Mouse (Mus musculus) left cerebral cortex, adult 8-10 months (tissue): ENCODE data around the gene Dpm2. TPM values are rescaled to one million over a fixed set of nuclear protein-coding genes. Genes with fewer than 3 reads are reported as not detected.

Experiments used
- DNase-seq, 2 experiments: peaks; one replicate each; pipeline ENCODE4 v3.0.0; 2022; ENCODE audit warnings: low spot score in 2 of 2
- total RNA-seq, 4 experiments: library from RNA; stranded (reverse); gene quantifications; 2 replicates each; pipeline ENCODE4 v1.2.4; 2022

The Dpm2 gene
- total RNA-seq, 4 experiments from 2014 or later = 71.2 to 78.7 (median 72.8) TPM

DNA sequence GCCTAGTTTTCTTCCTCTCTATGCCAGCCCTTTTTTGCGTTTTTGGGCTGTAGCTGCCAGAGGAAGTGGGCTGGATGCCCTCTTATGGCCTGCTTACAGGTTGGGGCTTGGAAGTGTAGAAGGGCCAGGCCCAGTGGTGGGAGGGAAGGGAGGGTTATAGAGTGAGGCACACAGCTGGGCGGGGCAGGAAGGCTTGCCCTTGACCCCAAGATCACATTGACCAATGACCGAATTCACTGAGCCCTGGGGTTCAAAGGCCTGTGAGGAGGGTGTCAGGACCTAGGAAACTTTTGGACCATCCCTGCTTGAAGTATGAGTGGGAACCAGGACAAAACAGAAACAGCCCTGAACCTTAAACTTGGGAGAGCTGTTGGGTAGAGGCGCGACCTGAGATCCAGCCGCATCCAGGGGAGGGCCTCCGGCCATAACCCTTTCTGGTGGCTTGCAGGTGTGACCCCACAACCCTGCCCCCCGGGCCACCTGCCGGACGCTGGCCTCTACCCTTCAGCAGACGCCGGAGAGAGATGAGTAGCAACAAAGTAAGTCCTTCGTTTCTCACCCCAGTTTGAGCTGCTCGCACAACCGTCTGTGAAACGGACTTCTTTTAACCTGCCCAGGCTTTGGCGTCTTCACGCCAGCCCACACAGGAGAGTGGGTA is 38.2 kb downstream of the Dpm2 start:
- DNase-seq = no peak

DNA sequence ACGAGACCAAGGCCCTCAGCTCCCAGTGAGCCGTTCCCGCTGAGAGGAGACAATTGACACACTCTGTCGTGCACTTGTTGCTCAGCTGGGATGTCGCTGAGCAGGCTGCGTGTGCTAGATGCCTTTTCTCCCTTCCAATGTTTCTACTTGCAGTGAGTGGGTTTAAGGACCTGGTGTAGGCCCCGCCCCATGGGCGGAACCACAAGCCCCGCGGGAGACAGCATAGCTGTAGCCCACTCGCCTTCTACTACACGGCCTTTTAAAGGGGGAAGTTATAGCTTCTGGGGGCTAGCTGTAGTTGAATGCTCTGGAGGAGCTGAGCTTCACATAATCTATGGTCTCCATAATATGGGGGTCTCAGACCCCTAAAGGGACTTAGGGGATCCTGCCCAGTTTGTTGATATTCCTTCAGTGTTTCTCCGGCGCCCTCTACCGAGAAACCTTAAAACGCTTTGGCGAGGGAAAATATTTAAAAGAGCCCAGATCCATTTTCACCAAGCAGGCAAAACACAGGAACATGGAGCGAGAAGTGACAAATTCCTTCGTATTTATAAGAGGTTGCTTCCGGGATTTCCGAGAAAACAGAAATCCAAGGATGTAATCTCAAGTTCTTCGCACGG is 40.1 kb downstream of the Dpm2 start:
- no peak for DNase-seq

GRCm38 (mm10) chr2:32612274-32612673 is 41.6 kb downstream of the Dpm2 start:
- no peak for DNase-seq

GRCm38 (mm10) chr2:32617109-32617508 is 46.5 kb downstream of the Dpm2 start:
- no peak for DNase-seq

DNA sequence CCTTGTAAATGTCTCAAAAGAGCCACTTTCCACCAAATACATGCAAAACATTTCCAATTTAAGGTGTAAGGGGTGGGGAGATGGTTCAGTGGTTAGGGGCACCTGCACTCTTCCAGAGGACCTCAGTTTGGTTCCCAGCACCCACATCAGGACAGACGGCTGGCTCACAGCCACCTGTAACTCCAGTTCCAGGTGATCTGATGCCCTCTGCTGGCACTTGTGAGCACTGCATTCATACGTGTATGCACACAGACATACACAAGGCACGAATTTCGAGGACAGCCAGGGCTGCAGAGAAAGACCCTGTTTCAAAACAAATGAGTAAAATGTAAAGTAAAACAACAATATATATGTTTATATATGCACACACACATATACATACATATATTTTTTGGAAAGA is 46.9 kb downstream of the Dpm2 start:
- no peak for DNase-seq

DNA sequence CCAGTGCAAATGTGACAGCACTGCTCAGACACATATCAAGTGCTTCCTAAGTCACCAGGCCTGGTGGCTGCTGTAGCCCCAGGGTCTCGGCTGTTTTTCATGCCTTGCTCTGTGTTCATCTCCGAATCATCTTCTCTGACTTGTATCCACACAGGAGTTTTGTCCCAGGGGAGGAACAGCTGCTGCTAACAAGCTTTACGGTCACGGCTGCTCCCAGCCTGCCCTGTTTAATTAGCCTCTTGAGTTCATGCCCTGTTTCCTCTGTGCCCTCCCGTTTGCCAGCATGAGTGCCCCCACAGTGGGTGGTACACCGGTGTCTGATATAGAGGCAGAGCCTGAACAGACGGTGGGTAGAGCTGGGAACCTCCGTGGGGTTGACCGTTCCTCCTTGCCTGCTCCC is 47.4 kb downstream of the Dpm2 start:
- DNase-seq = no peak

DNA sequence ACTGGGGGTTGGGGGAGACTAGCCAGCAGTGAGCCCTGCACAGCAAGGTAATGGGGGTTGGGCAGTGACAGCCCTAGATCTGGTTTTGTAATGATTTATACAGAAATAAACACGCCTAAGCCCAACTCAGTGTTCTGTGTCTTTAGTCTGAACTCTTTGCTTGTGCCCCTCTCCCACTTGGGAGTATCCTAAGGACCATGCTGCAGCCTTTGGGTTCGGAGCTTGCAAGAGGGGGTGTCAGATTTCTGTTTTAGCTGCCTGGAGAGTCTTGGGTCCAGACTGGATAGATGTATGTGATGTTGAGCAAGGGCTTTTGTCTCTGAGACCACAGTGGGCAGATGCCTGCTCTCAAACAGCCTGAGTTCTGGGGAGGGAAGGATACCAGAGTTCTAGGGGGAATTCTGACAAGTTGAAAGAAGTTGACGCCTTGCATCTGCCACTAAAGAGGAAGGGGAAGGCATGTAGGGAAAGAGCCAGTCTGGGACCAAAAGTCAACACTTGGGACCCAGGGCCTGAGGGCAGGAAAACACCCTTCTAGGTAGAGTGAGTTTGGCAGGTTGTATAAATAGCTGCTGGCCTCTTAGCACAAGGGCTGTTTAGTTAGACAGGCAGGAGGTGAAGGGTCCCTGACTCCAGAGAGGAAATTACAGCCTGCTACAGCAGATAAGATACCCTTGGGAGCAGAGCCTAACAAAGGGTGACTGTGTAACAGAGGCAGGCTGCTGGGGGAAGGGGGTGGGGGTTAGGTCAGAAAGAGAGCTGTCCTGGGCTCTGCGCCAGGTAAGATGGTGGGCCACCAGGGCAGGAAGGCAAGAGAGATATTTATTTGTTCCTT is 50.2 kb downstream of the Dpm2 start:
- no peak for DNase-seq

DNA sequence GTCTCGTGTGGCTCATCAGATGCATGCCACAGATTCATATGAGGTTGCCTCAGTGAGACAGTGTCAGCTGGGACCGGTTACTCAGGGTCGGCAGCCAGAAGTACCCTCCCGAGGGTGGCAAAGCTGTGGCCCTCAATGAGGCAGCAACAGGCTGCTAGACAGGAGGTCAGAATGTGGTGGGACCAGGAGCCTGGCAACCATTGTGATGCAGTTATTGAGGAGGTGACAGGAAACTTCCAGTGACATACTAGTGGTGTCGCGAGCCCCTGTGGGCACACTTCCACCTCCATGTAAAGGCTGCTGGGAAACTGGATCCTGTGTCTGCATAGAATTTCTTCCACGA is 50.8 kb downstream of the Dpm2 start, which contains the start of gene Ak1:
Gene Ak1, plus strand, starts transcription at position 242 of the 343 bp plus-strand sequence.
- no peak for DNase-seq

Other genes with a start within 250 kb of the Dpm2 start
- 10 to 100 TPM; 65.8 to 82.5 (median 75.7) TPM for gene Ciz1, start 218.5 kb upstream of the Dpm2 start, total RNA-seq
- 1,000 to 10,000 TPM; 1,127 to 1,189 (median 1,146) TPM for gene Dnm1, start 217.5 kb upstream of the Dpm2 start, total RNA-seq
- 100 to 1,000 TPM; 226 to 280 (median 259) TPM for gene 1110008P14Rik, start 188.9 kb upstream of the Dpm2 start, total RNA-seq
- gene Lcn2, start 182.6 kb upstream of the Dpm2 start, total RNA-seq = under 1 TPM; 0.50 to 0.81 (median 0.63) TPM
- 10 to 100 TPM; 46.9 to 51.4 (median 49.9) TPM for gene Ptges2, start 175.0 kb upstream of the Dpm2 start, total RNA-seq
- gene Naif1, start 120.4 kb upstream of the Dpm2 start, total RNA-seq = 1 to 10 TPM; 3.8 to 4.1 (median 3.9) TPM
- gene Slc25a25, start 119.4 kb upstream of the Dpm2 start, total RNA-seq = 10 to 100 TPM; 56.5 to 66.1 (median 60.9) TPM
- gene Fam102a, start 35.5 kb upstream of the Dpm2 start, total RNA-seq = 10 to 100 TPM; 69.0 to 78.6 (median 70.5) TPM
- 10 to 100 TPM in 2 of 4 experiments, 1 to 10 TPM in 2; 9.3 to 11.0 (median 10.0) TPM for gene Pip5kl1, start 3.9 kb downstream of the Dpm2 start, total RNA-seq
- gene 9430097D07Rik, start 4.8 kb downstream of the Dpm2 start, total RNA-seq = 1 to 10 TPM in 2 of 4 experiments, under 1 TPM in 2; 0.84 to 2.4 (median 1.1) TPM
- gene St6galnac4, start 16.2 kb downstream of the Dpm2 start, total RNA-seq = 10 to 100 TPM; 33.9 to 36.5 (median 34.8) TPM
- gene St6galnac6, start 28.9 kb downstream of the Dpm2 start, total RNA-seq = 100 to 1,000 TPM; 110 to 142 (median 119) TPM
- gene Ak1, start 50.9 kb downstream of the Dpm2 start, total RNA-seq = 100 to 1,000 TPM; 143 to 158 (median 151) TPM
- gene Eng, start 75.7 kb downstream of the Dpm2 start, total RNA-seq = 10 to 100 TPM; 19.5 to 22.0 (median 21.4) TPM
- gene Fpgs, start 133.3 kb downstream of the Dpm2 start, total RNA-seq = 10 to 100 TPM in 1 of 4 experiments, 1 to 10 TPM in 3; 6.8 to 11.9 (median 9.1) TPM
- gene Cdk9, start 142.2 kb downstream of the Dpm2 start, total RNA-seq = 100 to 1,000 TPM in 2 of 4 experiments, 10 to 100 TPM in 2; 95.8 to 114 (median 105) TPM
- 10 to 100 TPM; 29.5 to 37.8 (median 33.5) TPM for gene Sh2d3c, start 150.2 kb downstream of the Dpm2 start, total RNA-seq
- 1 to 10 TPM; 2.0 to 2.8 (median 2.3) TPM for gene 6330409D20Rik, start 170.2 kb downstream of the Dpm2 start, total RNA-seq
- 10 to 100 TPM; 27.7 to 32.6 (median 29.9) TPM for gene Tor2a, start 186.4 kb downstream of the Dpm2 start, total RNA-seq
- under 1 TPM; 0.18 to 0.81 (median 0.53) TPM for gene Ttc16, start 204.8 kb downstream of the Dpm2 start, total RNA-seq
- 1 to 10 TPM; 6.4 to 9.2 (median 7.7) TPM for gene Ptrh1, start 204.9 kb downstream of the Dpm2 start, total RNA-seq
- 1 to 10 TPM in 1 of 4 experiments, under 1 TPM in 2, not detected in 1; 0.27 to 1.0 (median 0.66) TPM for gene Cfap157, start 213.6 kb downstream of the Dpm2 start, total RNA-seq